Comparison of ENCODE assay signal across 8 mouse cellular contexts in genomic region chr8:54780134-54780942, GRCm38 (mm10).
DNase-seq lines count a peak whose midpoint lies in the region; ATAC-seq and TF ChIP-seq lines count a peak whose summit lies in the region.

No protein-coding gene starts in this region.

- peak; percentile 83 for ATAC-seq in forebrain, embryonic 12.5 days (ENCODE audit: low FRiP score)
- no peak; the same call in 1 of the 2 replicates for ATAC-seq in liver, embryonic 16.5 days (ENCODE audit: low read depth)
- ATAC-seq in activated CD4-positive, CD25-positive, alpha-beta regulatory T cell, adult 4 months, result no peak

- peak overlapping the region; percentile 79 for H3K4me2 ChIP-seq in forebrain, embryonic 12.5 days
- peak overlapping the region; percentile 59 for H3K4me2 ChIP-seq in liver, embryonic 16.5 days (ENCODE audit: low read depth, low read length)

- no peaks in the 10 kb centered on the region for H3K9me3 ChIP-seq in forebrain, embryonic 12.5 days
- H3K9me3 ChIP-seq in liver, embryonic 16.5 days (replicated peaks; ENCODE audit: control insufficient read depth, low read length), result no peaks in the 10 kb centered on the region

- TF ChIP-seq CTCF in layer of hippocampus, adult 2 months (conservative IDR thresholded peaks at IDR 0.05), result no peak

- peak overlapping the region; percentile 59 for H3K9ac ChIP-seq in forebrain, embryonic 12.5 days
- no peak overlapping the region for H3K9ac ChIP-seq in liver, embryonic 16.5 days (ENCODE audit: low read depth, low read length)

- peak overlapping the region; percentile 63 for H3K27ac ChIP-seq in forebrain, embryonic 12.5 days
- H3K27ac ChIP-seq in layer of hippocampus, adult 2 months, result peak overlapping the region; percentile 80
- no peak overlapping the region for H3K27ac ChIP-seq in liver, embryonic 16.5 days (ENCODE audit: low read length)

- H3K36me3 ChIP-seq in forebrain, embryonic 12.5 days (replicated peaks), result no peaks in the 10 kb centered on the region
- no peaks in the 10 kb centered on the region for H3K36me3 ChIP-seq in liver, embryonic 16.5 days (ENCODE audit: control insufficient read depth, insufficient read depth)

- peak; percentile 5 for DNase-seq in ovary, postnatal 36 days (ENCODE audit: low spot score)
- DNase-seq in ovary, adult 18-20 months (ENCODE audit: low spot score), result no peak
- peak; percentile 66 for DNase-seq in heart, postnatal 4 days
- DNase-seq in layer of hippocampus, adult 2 months (ENCODE audit: low spot score in 2 of 2), result peak; percentile 59 to 61
- peak; percentile 84 for DNase-seq in retina, postnatal 1 day

- peaks cover 14% of the 10 kb centered on the region for H3K4me1 ChIP-seq in forebrain, embryonic 12.5 days
- no peaks in the 10 kb centered on the region for H3K4me1 ChIP-seq in liver, embryonic 16.5 days (ENCODE audit: control insufficient read depth, low read depth, low read length)

- 7% methylated on average over 16 of the region's 16 CpGs for WGBS in forebrain, embryonic 12.5 days
- 11% methylated on average over 16 of the region's 16 CpGs for WGBS in liver, embryonic 16.5 days (ENCODE audit: insufficient replicate concordance)

- H3K4me3 ChIP-seq in forebrain, embryonic 12.5 days (replicated peaks), result peak overlapping the region; percentile 42
- H3K4me3 ChIP-seq in layer of hippocampus, adult 2 months, result peak overlapping the region; percentile 55
- peak overlapping the region; percentile 43 for H3K4me3 ChIP-seq in liver, embryonic 16.5 days (ENCODE audit: low read depth, low read length)

- H3K27me3 ChIP-seq in forebrain, embryonic 12.5 days, result no peaks in the 10 kb centered on the region
- H3K27me3 ChIP-seq in liver, embryonic 16.5 days (ENCODE audit: control insufficient read depth, insufficient read depth, low read depth, low read length), result no peaks in the 10 kb centered on the region
